Mouse (Mus musculus) right cerebral cortex, postnatal 36 days (tissue): ENCODE measurements at regions not wholly inside any gene's neighbourhood (a gene's known extent, or its start where the extent isn't known, plus 50 kb on each side); places are given as distances from the start of the nearest gene placed in this dataset.
A peak's percentile ranks its signal among the peaks of the same experiment; 100 is the strongest.
"Not testable (repeated sequence)": the region's sequence is repeated elsewhere in the genome, so short reads cannot be mapped to it uniquely, and the experiment has no call there.

Source experiments
- DNase-seq, 2 experiments: peaks; one replicate each; pipeline ENCODE4 v3.0.0; 2022; ENCODE audit warnings: low spot score in 2 of 2, mixed read lengths in 1 of 2

DNA sequence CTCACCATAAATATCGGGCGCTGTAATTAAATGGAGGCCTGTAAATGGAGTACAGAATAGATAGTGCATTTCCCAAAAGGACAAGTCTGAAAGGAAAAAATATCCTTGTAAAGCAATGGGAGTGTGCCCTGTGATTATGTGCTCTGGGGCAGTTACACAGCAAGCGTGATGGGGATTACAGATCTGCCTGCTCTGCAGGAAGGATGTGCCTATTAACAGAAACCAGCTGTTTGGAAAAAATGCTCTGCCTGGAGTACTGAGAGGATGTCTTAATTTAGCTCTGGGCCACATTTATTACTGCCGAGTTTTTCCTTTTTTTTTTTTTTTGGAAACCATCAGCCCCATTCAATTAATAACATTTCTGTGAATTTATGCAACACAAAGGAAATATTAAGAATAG, 344.9 kb upstream of the Tpk1 start:
- DNase-seq: peak in 1 of 2 experiments; percentile 4

DNA sequence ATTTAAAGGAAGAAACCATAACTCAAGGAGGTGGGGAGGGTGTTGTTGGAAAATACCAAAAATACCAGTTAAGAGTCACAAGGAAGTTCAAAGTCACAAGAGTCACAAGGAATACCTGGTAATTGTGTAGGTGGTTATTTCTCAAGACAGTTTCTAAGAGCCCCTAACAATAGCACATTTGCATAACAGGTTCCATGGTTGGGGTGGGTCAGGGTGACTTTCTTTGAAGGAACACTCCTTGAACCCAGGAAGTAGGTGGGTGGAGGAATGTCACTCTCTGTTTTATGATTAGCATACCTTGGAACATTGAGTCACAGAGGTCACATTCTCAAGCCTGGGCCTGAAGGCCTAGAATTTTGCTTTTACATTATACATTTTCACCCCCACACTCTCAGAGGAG, 341.1 kb upstream of the Tpk1 start:
- DNase-seq: not testable (repeated sequence)
